Mouse (Mus musculus): ENCODE data around the gene Pla2g5. TPM values are rescaled to one million over a fixed set of nuclear protein-coding genes. Genes with fewer than 3 reads are reported as not detected.
A peak's percentile ranks its signal among the peaks of the same experiment; 100 is the strongest.

The Pla2g5 gene
- total RNA-seq, 2 experiments from 2014 or later = 2.8 to 4.2 TPM

- no peak for DNase-seq (ENCODE audit: low spot score in 2 of 2)
- intact Hi-C loops (cut with DNase I) = no loop called here
Observed at GRCm38 (mm10) chr4:138806920-138807541, 56.3 kb downstream of the Pla2g5 start.

- intact Hi-C loops (cut with DNase I) = no loop called here
- no peak for DNase-seq (ENCODE audit: low spot score in 2 of 2)
Observed at GRCm38 (mm10) chr4:138806160-138806559, 57.1 kb downstream of the Pla2g5 start.

- no peak for DNase-seq (ENCODE audit: low spot score in 2 of 2)
- intact Hi-C loops (cut with DNase I) = no loop called here
Observed at GRCm38 (mm10) chr4:138805248-138805647, 58.0 kb downstream of the Pla2g5 start.

- DNase-seq (ENCODE audit: low spot score in 2 of 2) = no peak
- intact Hi-C loops (cut with DNase I) = loop anchor here (5.0 kb wide), 1 partner anchor 34 kb away; no protein-coding TSS in a partner anchor
Observed at GRCm38 (mm10) chr4:138802917-138803316, 60.4 kb downstream of the Pla2g5 start.

GRCm38 (mm10) chr4:138801631-138802030 is 61.7 kb downstream of the Pla2g5 start:
- intact Hi-C loops (cut with DNase I) = loop anchor here (5.0 kb wide), 1 partner anchor 36 kb away; no protein-coding TSS in a partner anchor
- DNase-seq (ENCODE audit: low spot score in 2 of 2) = peak; percentile 67 to 91

GRCm38 (mm10) chr4:138800134-138800744 is 63.0 kb downstream of the Pla2g5 start:
- intact Hi-C loops (cut with DNase I) = loop anchor here (5.0 kb wide), 1 partner anchor 37 kb away; no protein-coding TSS in a partner anchor
- no peak for DNase-seq (ENCODE audit: low spot score in 2 of 2)

GRCm38 (mm10) chr4:138797217-138797570 is 66.1 kb downstream of the Pla2g5 start:
- peak in 1 of 2 experiments; percentile 68 for DNase-seq (ENCODE audit: low spot score in 2 of 2)
- intact Hi-C loops (cut with DNase I) = loop anchor here (5.0 kb wide), 1 partner anchor 50 kb away; no protein-coding TSS in a partner anchor

- no peak for DNase-seq (ENCODE audit: low spot score in 2 of 2)
- intact Hi-C loops (cut with DNase I) = loop anchor here (5.0 kb wide), 1 partner anchor 51 kb away; no protein-coding TSS in a partner anchor
Observed at GRCm38 (mm10) chr4:138796513-138797216, 66.6 kb downstream of the Pla2g5 start.

- DNase-seq (ENCODE audit: low spot score in 2 of 2) = no peak
- intact Hi-C loops (cut with DNase I) = loop anchor here (5.0 kb wide), 1 partner anchor 347 kb away; no protein-coding TSS in a partner anchor
Observed at GRCm38 (mm10) chr4:138794344-138794743, 68.9 kb downstream of the Pla2g5 start.

- peak; percentile 83 to 85 for DNase-seq (ENCODE audit: low spot score in 2 of 2)
- intact Hi-C loops (cut with DNase I) = loop anchor here (2.0 to 5.0 kb wide), 2 partner anchors 44 to 346 kb away; no protein-coding TSS in a partner anchor
Observed at GRCm38 (mm10) chr4:138793276-138793675, 70.0 kb downstream of the Pla2g5 start.

GRCm38 (mm10) chr4:138792599-138792998 is 70.7 kb downstream of the Pla2g5 start:
- DNase-seq (ENCODE audit: low spot score in 2 of 2) = no peak
- intact Hi-C loops (cut with DNase I) = loop anchor here (2.0 to 5.0 kb wide), 2 partner anchors 44 to 345 kb away; no protein-coding TSS in a partner anchor

- intact Hi-C loops (cut with DNase I) = loop anchor here (5.0 kb wide), 1 partner anchor 344 kb away; no protein-coding TSS in a partner anchor
Observed at GRCm38 (mm10) chr4:138791452-138791851, 71.8 kb downstream of the Pla2g5 start.

GRCm38 (mm10) chr4:138788381-138788780 is 74.9 kb downstream of the Pla2g5 start:
- DNase-seq (ENCODE audit: low spot score in 2 of 2) = no peak
- intact Hi-C loops (cut with DNase I) = no loop called here

More at GRCm38 (mm10) chr4:138791452-138791851, 71.8 kb downstream of the Pla2g5 start:
- DNase-seq (ENCODE audit: low spot score in 2 of 2) = no peak

- intact Hi-C loops (cut with DNase I) = no loop called here
- DNase-seq (ENCODE audit: low spot score in 2 of 2) = peak in 1 of 2 experiments; percentile 44
Observed at GRCm38 (mm10) chr4:138786141-138786540, 77.1 kb downstream of the Pla2g5 start.

- no peak for DNase-seq (ENCODE audit: low spot score in 2 of 2)
- intact Hi-C loops (cut with DNase I) = no loop called here
Observed at GRCm38 (mm10) chr4:138785721-138786120, 77.6 kb downstream of the Pla2g5 start.

- intact Hi-C loops (cut with DNase I) = no loop called here
- DNase-seq (ENCODE audit: low spot score in 2 of 2) = peak; percentile 54 to 63
Observed at GRCm38 (mm10) chr4:138782098-138782497, 81.2 kb downstream of the Pla2g5 start.

- intact Hi-C loops (cut with DNase I) = no loop called here
- no peak for DNase-seq (ENCODE audit: low spot score in 2 of 2)
Observed at GRCm38 (mm10) chr4:138780300-138780699, 83.0 kb downstream of the Pla2g5 start.

GRCm38 (mm10) chr4:138777417-138778407 is 85.6 kb downstream of the Pla2g5 start:
- intact Hi-C loops (cut with DNase I) = no loop called here
- no peak for DNase-seq (ENCODE audit: low spot score in 2 of 2)

- no peak for DNase-seq (ENCODE audit: low spot score in 2 of 2)
- intact Hi-C loops (cut with DNase I) = no loop called here
Observed at GRCm38 (mm10) chr4:138775435-138775834, 87.8 kb downstream of the Pla2g5 start, which contains the start of gene Pla2g2d. Gene Pla2g2d, plus strand, starts transcription at chr4:138775735.
